Mouse (Mus musculus) embryo, embryonic 10.5 days (tissue): ENCODE results near the gene Efna5.
A peak's percentile ranks its signal among the peaks of the same experiment; 100 is the strongest.

Experiments
- DNase-seq: peaks from one replicate; pipeline ENCODE4 v3.0.0-alpha.2; 2015; ENCODE audit warnings: low spot score

The Efna5 gene

GRCm38 (mm10) chr17:62788783-62789182 lies 92.3 kb downstream of the Efna5 start:
- DNase-seq, result no peak

GRCm38 (mm10) chr17:62787855-62788254 lies 93.3 kb downstream of the Efna5 start:
- no peak for DNase-seq

- DNase-seq, result no peak
These were observed 94.6 kb downstream of the Efna5 start for GRCm38 (mm10) chr17:62786602-62786907.

GRCm38 (mm10) chr17:62785781-62786601 lies 95.1 kb downstream of the Efna5 start:
- DNase-seq, result no peak

GRCm38 (mm10) chr17:62784274-62785171 lies 96.6 kb downstream of the Efna5 start:
- peak; percentile 66 for DNase-seq

GRCm38 (mm10) chr17:62783524-62784273 lies 97.4 kb downstream of the Efna5 start:
- DNase-seq, result peak; percentile 87

GRCm38 (mm10) chr17:62782826-62783404 lies 98.2 kb downstream of the Efna5 start:
- no peak for DNase-seq

GRCm38 (mm10) chr17:62781120-62781519 lies 100.0 kb downstream of the Efna5 start:
- DNase-seq, result no peak

GRCm38 (mm10) chr17:62777858-62778564 lies 103.1 kb downstream of the Efna5 start:
- DNase-seq, result peak; percentile 68

GRCm38 (mm10) chr17:62776710-62777109 lies 104.4 kb downstream of the Efna5 start:
- DNase-seq, result no peak

GRCm38 (mm10) chr17:62775976-62776375 lies 105.1 kb downstream of the Efna5 start:
- DNase-seq, result peak; percentile 63

GRCm38 (mm10) chr17:62775401-62775800 lies 105.7 kb downstream of the Efna5 start:
- no peak for DNase-seq

GRCm38 (mm10) chr17:62774749-62775148 lies 106.4 kb downstream of the Efna5 start:
- DNase-seq, result no peak

GRCm38 (mm10) chr17:62766705-62767104 lies 114.4 kb downstream of the Efna5 start:
- DNase-seq, result peak; percentile 54

- no peak for DNase-seq
These were observed 116.0 kb downstream of the Efna5 start for GRCm38 (mm10) chr17:62765165-62765564.

GRCm38 (mm10) chr17:62756951-62757350 lies 124.2 kb downstream of the Efna5 start:
- DNase-seq, result no peak

GRCm38 (mm10) chr17:62755635-62756034 lies 125.5 kb downstream of the Efna5 start:
- no peak for DNase-seq

- no peak for DNase-seq
These were observed 126.5 kb downstream of the Efna5 start for GRCm38 (mm10) chr17:62754638-62755037.

- DNase-seq, result no peak
These were observed 128.7 kb downstream of the Efna5 start for GRCm38 (mm10) chr17:62752381-62752889.

- no peak for DNase-seq
These were observed 130.5 kb downstream of the Efna5 start for GRCm38 (mm10) chr17:62750647-62751046.
